Mouse (Mus musculus) erythroblast, adult 5-6 weeks (primary cell): Measurements from ENCODE around the gene Lcor. TPM values are rescaled to one million over a fixed set of nuclear protein-coding genes. Genes with fewer than 3 reads are reported as not detected.

Experiments used
- ATAC-seq: replicated peaks from 2 replicates; pipeline ENCODE4 v1.8.0; 2016; ENCODE audit warnings: moderate number of reproducible peaks, mild to moderate bottlenecking, moderate TSS enrichment, inconsistent platforms; ENCODE audit not compliant: poor library complexity, low FRiP score, severe bottlenecking
- total RNA-seq, 2 experiments: library from RNA; stranded (forward) in 1 of 2; stranded (reverse) in 1 of 2; fragments of 150-400 nt in 1 of 2; fragments of 200-764, 138-1000 nt in 1 of 2; gene quantifications; 2 replicates each; pipeline versions ENCODE4 v1.2.3 to v1.2.4; 2015 to 2017; ENCODE audit warnings: low replicate concordance in 2 of 2

The Lcor gene
- total RNA-seq (2015; ENCODE audit: low replicate concordance), result 57.1 and 63.6 TPM in 2 replicates
- total RNA-seq (2017; ENCODE audit: low replicate concordance), result 136 and 155 TPM in 2 replicates

- peak; percentile 69 for ATAC-seq
These were observed at the start of gene Lcor for GRCm38 (mm10) chr19:41482190-41482908. Gene Lcor (plus strand): TSS chr19:41482637.

GRCm38 (mm10) chr19:41435366-41435765 is 47.1 kb upstream of the Lcor start:
- no peak for ATAC-seq

- ATAC-seq, result no peak
These were observed 46.0 kb upstream of the Lcor start for GRCm38 (mm10) chr19:41436461-41436860.

- no peak for ATAC-seq
These were observed 43.5 kb upstream of the Lcor start for GRCm38 (mm10) chr19:41438953-41439352.

GRCm38 (mm10) chr19:41441446-41441845 is 41.0 kb upstream of the Lcor start:
- no peak for ATAC-seq

- ATAC-seq, result 0 out of 2 replicates have a peak, but pooled peaks have one; percentile 18
These were observed 40.4 kb upstream of the Lcor start for GRCm38 (mm10) chr19:41441911-41442607.

GRCm38 (mm10) chr19:41442608-41442969 is 39.8 kb upstream of the Lcor start:
- ATAC-seq, result peak; percentile 94

GRCm38 (mm10) chr19:41444491-41444890 is 37.9 kb upstream of the Lcor start:
- no peak for ATAC-seq

- no peak for ATAC-seq
These were observed 37.3 kb upstream of the Lcor start for GRCm38 (mm10) chr19:41445013-41445610.

- no peak for ATAC-seq
These were observed 36.7 kb upstream of the Lcor start for GRCm38 (mm10) chr19:41445723-41446122.

GRCm38 (mm10) chr19:41447166-41447565 is 35.3 kb upstream of the Lcor start:
- no peak for ATAC-seq

- no peak for ATAC-seq
These were observed 34.7 kb upstream of the Lcor start for GRCm38 (mm10) chr19:41447760-41448159.

GRCm38 (mm10) chr19:41449415-41450075 is 32.9 kb upstream of the Lcor start:
- ATAC-seq, result no peak

- ATAC-seq, result peak; percentile 35; the same call in 1 of the 2 replicates
These were observed 30.3 kb upstream of the Lcor start for GRCm38 (mm10) chr19:41452166-41452565.

GRCm38 (mm10) chr19:41454601-41455000 is 27.8 kb upstream of the Lcor start:
- ATAC-seq, result no peak

GRCm38 (mm10) chr19:41455091-41455626 is 27.3 kb upstream of the Lcor start:
- ATAC-seq, result peak; percentile 92

- no peak for ATAC-seq
These were observed 25.3 kb upstream of the Lcor start for GRCm38 (mm10) chr19:41457181-41457580.

- ATAC-seq, result no peak
These were observed 20.2 kb upstream of the Lcor start for GRCm38 (mm10) chr19:41462166-41462735.

GRCm38 (mm10) chr19:41463841-41464240 is 18.6 kb upstream of the Lcor start:
- no peak for ATAC-seq

- no peak for ATAC-seq
These were observed 16.0 kb upstream of the Lcor start for GRCm38 (mm10) chr19:41466475-41466874.
